ENCODE assay signal across 7 mouse cellular contexts in the genomic region with DNA sequence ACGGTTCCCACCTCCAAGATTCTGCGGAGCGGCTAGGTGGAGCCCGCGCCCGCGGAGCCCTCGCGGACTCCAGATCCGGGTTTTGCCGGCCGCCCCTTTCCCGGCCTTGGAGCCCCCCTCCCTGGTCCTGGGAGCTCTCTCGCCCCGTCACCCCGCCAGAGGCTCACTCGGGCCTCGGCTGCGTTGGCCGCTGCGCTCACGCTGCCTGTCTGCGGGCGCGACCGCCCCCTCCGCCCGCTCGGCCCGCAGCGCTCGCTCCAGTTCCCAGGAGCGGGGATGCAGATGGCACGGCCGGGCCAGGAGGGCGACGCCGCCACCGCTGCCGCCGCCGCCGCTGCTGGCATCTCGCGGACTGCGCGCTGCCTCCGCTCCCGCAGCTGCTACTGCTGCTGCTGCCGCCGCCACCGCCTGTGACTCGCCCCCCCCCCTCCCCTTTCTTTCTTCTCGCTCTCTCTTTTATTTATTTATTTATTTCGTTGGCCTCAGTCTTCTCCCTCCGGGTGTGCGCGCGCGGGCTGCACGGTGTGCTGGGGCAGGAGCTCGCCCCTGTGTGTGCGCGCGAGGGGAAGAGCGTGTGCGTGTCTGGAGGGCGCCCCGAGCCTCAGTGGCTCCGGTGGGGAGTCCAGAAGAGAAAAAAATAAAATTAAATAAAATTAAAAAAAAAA. TPM values are rescaled to one million over a fixed set of nuclear protein-coding genes. Genes with fewer than 3 reads are reported as not detected.
DNase-seq lines count a peak whose midpoint lies in the region; ATAC-seq lines count a peak whose summit lies in the region.

A gene (plus strand): TSS at position 549 of the 665 bp plus-strand sequence.

- no peaks in the 10 kb centered on the region for H3K9me3 ChIP-seq in intestine, embryonic 15.5 days
- H3K9me3 ChIP-seq in midbrain, embryonic 10.5 days (replicated peaks) = no peaks in the 10 kb centered on the region
- no peaks in the 10 kb centered on the region for H3K9me3 ChIP-seq in stomach, embryonic 14.5 days (ENCODE audit: control insufficient read depth, low read depth, low read length)

- H3K4me1 ChIP-seq in intestine, embryonic 15.5 days (replicated peaks) = peaks cover 11% of the 10 kb centered on the region
- peaks cover 37% of the 10 kb centered on the region for H3K4me1 ChIP-seq in midbrain, embryonic 10.5 days
- 0 out of 2 replicates have a peak, but pooled peaks cover 3% of the 10 kb centered on the region for H3K4me1 ChIP-seq in stomach, embryonic 14.5 days (ENCODE audit: control insufficient read depth, insufficient read depth, low read length)

- peak within 1 kb of the TSS; percentile 79 for H3K4me2 ChIP-seq in intestine, embryonic 15.5 days (replicated peaks)
- peak within 1 kb of the TSS; percentile 91 for H3K4me2 ChIP-seq in stomach, embryonic 14.5 days (replicated peaks; ENCODE audit: low read depth, low read length)

- intact Hi-C loops in left cerebral cortex, postnatal 4 days (cut with DNase I) = loop anchor here (5.0 to 10.0 kb wide), 4 partner anchors 145 to 1323 kb away; no protein-coding TSS in a partner anchor

- H3K36me3 ChIP-seq in intestine, embryonic 15.5 days = no peaks in the 10 kb centered on the region
- no peaks in the 10 kb centered on the region for H3K36me3 ChIP-seq in midbrain, embryonic 10.5 days
- H3K36me3 ChIP-seq in stomach, embryonic 14.5 days (ENCODE audit: control insufficient read depth, insufficient read depth, low read length) = no peaks in the 10 kb centered on the region

- peak; percentile 92 for DNase-seq in brain, adult 2 months (ENCODE audit: low read depth, low spot score)
- DNase-seq in embryo, embryonic 11 days = peak; percentile 95
- peak; percentile 68 to 81 for DNase-seq in gastrocnemius, postnatal 4 days (ENCODE audit: low spot score in 2 of 2)
- peak; percentile 92 for DNase-seq in left cerebral cortex, postnatal 4 days
- DNase-seq in midbrain, embryonic 10.5 days (ENCODE audit: low spot score) = peak; percentile 89

- peak within 1 kb of the TSS; percentile 79 for H3K27ac ChIP-seq in intestine, embryonic 15.5 days
- peak within 1 kb of the TSS; percentile 99 for H3K27ac ChIP-seq in midbrain, embryonic 10.5 days (replicated peaks)
- H3K27ac ChIP-seq in stomach, embryonic 14.5 days (ENCODE audit: low read length) = peak within 1 kb of the TSS; percentile 92

- H3K9ac ChIP-seq in intestine, embryonic 15.5 days = peak within 1 kb of the TSS; percentile 54
- peak within 1 kb of the TSS; percentile 81 for H3K9ac ChIP-seq in stomach, embryonic 14.5 days (replicated peaks; ENCODE audit: low read depth, low read length)

- peak within 1 kb of the TSS; percentile 58 for H3K4me3 ChIP-seq in intestine, embryonic 15.5 days (replicated peaks)
- H3K4me3 ChIP-seq in midbrain, embryonic 10.5 days = peak within 1 kb of the TSS; percentile 84
- peak within 1 kb of the TSS; percentile 72 for H3K4me3 ChIP-seq in stomach, embryonic 14.5 days (ENCODE audit: low read depth, low read length)

- peak; percentile 87 for ATAC-seq in intestine, embryonic 15.5 days
- ATAC-seq in stomach, embryonic 14.5 days (ENCODE audit: insufficient number of reproducible peaks, insufficient read depth, low FRiP score, low read depth) = peak; percentile 90

- H3K27me3 ChIP-seq in intestine, embryonic 15.5 days (replicated peaks) = peaks cover 9% of the 10 kb centered on the region
- H3K27me3 ChIP-seq in midbrain, embryonic 10.5 days (ENCODE audit: low read depth, poor library complexity, severe bottlenecking) = peaks cover 22% of the 10 kb centered on the region
- H3K27me3 ChIP-seq in stomach, embryonic 14.5 days (ENCODE audit: control insufficient read depth, insufficient read depth, low read length) = no peaks in the 10 kb centered on the region

- WGBS in intestine, embryonic 15.5 days = 0% methylated on average over 54 of the region's 70 CpGs
- WGBS in midbrain, embryonic 10.5 days = under 1% methylated on average over 58 of the region's 70 CpGs
- under 1% methylated on average over 60 of the region's 70 CpGs for WGBS in stomach, embryonic 14.5 days

RNA-seq across cellular contexts. Expression of the gene that starts here (rescaled TPM):
- total RNA-seq in gastrocnemius, postnatal 4 days (2021) = 10 to 100 TPM; 26.5 to 28.9 TPM
- polyA plus RNA-seq in intestine, embryonic 15.5 days (2015; fragmentation: Nextera tagmentation; extraction: Ambion mirVana) = 9.5 and 10.9 TPM in 2 replicates
- 100 to 1,000 TPM; 247 to 254 TPM for total RNA-seq in left cerebral cortex, postnatal 4 days (2021)
- polyA plus RNA-seq in midbrain, embryonic 10.5 days (2016; fragmentation: Nextera tagmentation; extraction: Ambion mirVana) = 11.7 and 16.4 TPM in 2 replicates
- polyA plus RNA-seq in stomach, embryonic 14.5 days (2014; fragmentation: Nextera tagmentation; extraction: Ambion mirVana) = 35.5 and 38.4 TPM in 2 replicates

Comparison
In these comparisons a context has a peak if more than half of its experiments do, and no peak if none do; other contexts are left out.
1. Peak in every context shown above with its lines: DNase-seq, ATAC-seq, H3K4me3 ChIP-seq and H3K27ac ChIP-seq.
2. RNA of the gene that starts here (total RNA-seq): 247 to 254 TPM in left cerebral cortex, postnatal 4 days; 26.5 to 28.9 TPM in gastrocnemius, postnatal 4 days; every median in the first group is over 4 times any median in the second.